Mouse (Mus musculus) liver, embryonic 14.5 days (tissue): Measurements from ENCODE around the gene Ank. TPM values are rescaled to one million over a fixed set of nuclear protein-coding genes. Genes with fewer than 3 reads are reported as not detected.
A peak's percentile ranks its signal among the peaks of the same experiment; 100 is the strongest.
"Not testable (repeated sequence)": the region's sequence is repeated elsewhere in the genome, so short reads cannot be mapped to it uniquely, and the experiment has no call there.

ENCODE experiments used
- ATAC-seq: fragments of 200-750 bp; cut with Nextera tagmentation; 2 replicates; pipeline ENCODE4 v1.8.0; 2017; ENCODE audit warnings: moderate number of reproducible peaks, mild to moderate bottlenecking, moderate library complexity; ENCODE audit not compliant: insufficient read depth
- DNase-seq, 3 experiments: peaks; one replicate each; pipeline ENCODE4 v3.0.0-alpha.2; 2012 to 2013; ENCODE audit warnings: low read depth in 3 of 3, low spot score in 3 of 3
- H3K27ac ChIP-seq: fragments of 300-500 bp; sonication (generic); 2 replicates; pipeline ENCODE4 v1.5.1; 2014; ENCODE audit warnings: moderate library complexity, mild to moderate bottlenecking, control low read depth, inconsistent platforms
- H3K27me3 ChIP-seq: fragments of 300-500 bp; sonication (generic); 2 replicates; pipeline ENCODE4 v1.6.1; 2014; ENCODE audit warnings: mild to moderate bottlenecking, low read length, moderate library complexity; ENCODE audit not compliant: control insufficient read depth, insufficient read depth
- H3K36me3 ChIP-seq: fragments of 300-500 bp; sonication (generic); replicated peaks from 2 replicates; pipeline ENCODE4 v1.6.1; 2014; ENCODE audit warnings: low read depth; ENCODE audit not compliant: control insufficient read depth, insufficient read depth
- H3K4me1 ChIP-seq, 2 experiments: fragments of 200-500 bp in 1 of 2; fragments of 300-500 bp in 1 of 2; sonication (generic) in 1 of 2; replicated peaks; 2 replicates each; pipeline ENCODE4 v1.6.1; 2012 to 2014; ENCODE audit warnings: antibody characterized with exemption in 1 of 2, inconsistent platforms in 1 of 2, low read length in 1 of 2; ENCODE audit not compliant: control insufficient read depth in 2 of 2, insufficient read depth in 2 of 2
- H3K4me2 ChIP-seq: fragments of 300-500 bp; sonication (generic); 2 replicates; pipeline ENCODE4 v1.6.1; 2014; ENCODE audit warnings: low read depth, mild to moderate bottlenecking, control low read depth, moderate library complexity
- H3K4me3 ChIP-seq, 2 experiments: fragments of 200-500 bp in 1 of 2; fragments of 300-500 bp in 1 of 2; sonication (generic) in 1 of 2; 2 replicates each; pipeline ENCODE4 v1.5.1; 2012 to 2014; ENCODE audit warnings: low read depth in 2 of 2, low read length in 2 of 2, mild to moderate bottlenecking in 2 of 2, control low read depth in 1 of 2, inconsistent platforms in 1 of 2, moderate library complexity in 1 of 2; ENCODE audit not compliant: insufficient read depth in 1 of 2
- H3K9ac ChIP-seq: fragments of 300-500 bp; sonication (generic); replicated peaks from 2 replicates; pipeline ENCODE4 v1.6.1; 2014; ENCODE audit warnings: mild to moderate bottlenecking, control low read depth, moderate library complexity
- H3K9me3 ChIP-seq: fragments of 300-500 bp; sonication (generic); 2 replicates; pipeline ENCODE4 v1.6.1; 2016; ENCODE audit warnings: low read length, mixed read lengths; ENCODE audit not compliant: control insufficient read depth
- CTCF ChIP-seq: IDR thresholded peaks from 2 replicates; pipeline ENCODE4 v1.5.1; 2016; ENCODE audit warnings: antibody characterized with exemption, low read depth, control low read depth
- EP300 ChIP-seq: IDR thresholded peaks from 2 replicates; pipeline ENCODE4 v1.6.1; 2016; ENCODE audit warnings: antibody characterized with exemption, low read depth
- WGBS: fragments of 180-500 bp; shearing (Covaris S2); extraction: QIAGEN DNeasy Blood & Tissue Kit; methylation state at CpG from one replicate; pipeline ENCODE4 v1.1.7; 2014; ENCODE audit not compliant: insufficient replicate concordance; 5-methylcytosine and 5-hydroxymethylcytosine counted together
- polyA plus RNA-seq, 2 experiments: library from polyadenylated mRNA; depleted of rRNA in 1 of 2; stranded (reverse) in 1 of 2; unstranded in 1 of 2; fragments of >200 nt; fragmentation: Nextera tagmentation in 1 of 2; extraction: Ambion mirVana in 1 of 2; gene quantifications; 2 replicates each; pipeline versions ENCODE4 v1.2.1 to v1.2.3; 2012 to 2014

The Ank gene
- polyA plus RNA-seq, 2 experiments = 13.6 to 24.6 TPM

- no peak for TF ChIP-seq CTCF
- TF ChIP-seq EP300 = no peak
- peak overlapping the region; percentile 65 for H3K27ac ChIP-seq
- peak overlapping the region; percentile 77 for H3K4me2 ChIP-seq
- under 1% methylated on average over 25 of the region's 25 CpGs for WGBS
- H3K4me3 ChIP-seq = peak overlapping the region; percentile 79 to 90
- H3K9me3 ChIP-seq = no peaks in the 10 kb centered on the region
- no peaks in the 10 kb centered on the region for H3K36me3 ChIP-seq
- H3K27me3 ChIP-seq = no peaks in the 10 kb centered on the region
- peak overlapping the region; percentile 89 for H3K9ac ChIP-seq
- H3K4me1 ChIP-seq = peaks cover 23 to 28% of the 10 kb centered on the region in 2 experiments
- ATAC-seq (peak; percentile 15), DNase-seq (no peak)
Observed at GRCm38 (mm10) chr15:27467081-27467491, 609 bp downstream of the Ank start.

DNA sequence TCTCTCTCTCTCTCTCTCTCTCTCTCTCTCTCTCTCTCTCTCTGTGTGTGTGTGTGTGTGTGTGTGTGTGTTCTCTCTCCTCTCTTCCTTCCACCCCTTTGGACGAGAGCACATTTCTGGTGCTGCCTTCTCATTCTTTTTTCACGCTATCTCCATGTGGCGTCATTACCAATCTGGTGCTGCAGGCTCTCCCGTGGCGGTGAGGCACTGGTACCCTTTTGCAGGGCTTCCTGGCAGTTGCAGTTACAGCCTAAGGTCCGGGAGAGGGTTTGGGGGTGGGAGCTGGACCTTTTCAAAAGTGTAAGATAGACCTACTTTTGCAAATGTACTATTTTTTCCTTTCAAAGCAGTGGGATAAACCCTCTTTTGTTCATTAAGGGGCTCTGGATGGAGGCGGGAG is 1.2 kb downstream of the Ank start:
- Histone ChIP-seq H3K36me3 (peaks cover 3% of the 10 kb centered on the region; the same call in 1 of the 2 replicates), H3K4me1 (peaks cover 23 to 28% of the 10 kb centered on the region in 2 experiments), H3K4me3 (peak overlapping the region; percentile 79 to 90), H3K9ac (peak overlapping the region; percentile 89), H3K9me3 (no peaks in the 10 kb centered on the region), H3K27me3 (no peaks in the 10 kb centered on the region), H3K4me2 (peak overlapping the region; percentile 77), H3K27ac (peak overlapping the region; percentile 5)
- no peak for TF ChIP-seq EP300
- TF ChIP-seq CTCF = 0 out of 2 replicates have a peak, but pooled peaks have one; percentile 8
- WGBS = 11% methylated on average over 7 of the region's 7 CpGs
- ATAC-seq (no peak), DNase-seq (peak in 1 of 3 experiments; percentile 33)

GRCm38 (mm10) chr15:27468822-27469488 is 2.5 kb downstream of the Ank start:
- H3K27me3 ChIP-seq = no peaks in the 10 kb centered on the region
- peaks cover 23 to 28% of the 10 kb centered on the region in 2 experiments for H3K4me1 ChIP-seq
- ATAC-seq = peak; percentile 67
- H3K9ac ChIP-seq = no peak overlapping the region; the same call in 1 of the 2 replicates
- peaks cover 3% of the 10 kb centered on the region; the same call in 1 of the 2 replicates for H3K36me3 ChIP-seq
- peak overlapping the region; percentile 2 to 90 for H3K4me3 ChIP-seq
- DNase-seq = peak; percentile 71 to 78 (median 73)
- 21% methylated on average over 4 of the region's 4 CpGs for WGBS
- no peaks in the 10 kb centered on the region for H3K9me3 ChIP-seq
- H3K27ac ChIP-seq = peak overlapping the region; percentile 56
- peak overlapping the region; percentile 77 for H3K4me2 ChIP-seq
- TF ChIP-seq EP300 (peak; percentile 89), CTCF (no peak)

GRCm38 (mm10) chr15:27470346-27470745 is 3.9 kb downstream of the Ank start:
- not testable (repeated sequence) for H3K36me3 ChIP-seq, DNase-seq, H3K4me3 ChIP-seq, H3K9me3 ChIP-seq, H3K4me2 ChIP-seq, H3K27me3 ChIP-seq, H3K9ac ChIP-seq, H3K27ac ChIP-seq, ATAC-seq
- WGBS = 46% methylated on average over 3 of the region's 3 CpGs
- H3K4me1 ChIP-seq = peaks cover 30 to 35% of the 10 kb centered on the region in 2 experiments

DNA sequence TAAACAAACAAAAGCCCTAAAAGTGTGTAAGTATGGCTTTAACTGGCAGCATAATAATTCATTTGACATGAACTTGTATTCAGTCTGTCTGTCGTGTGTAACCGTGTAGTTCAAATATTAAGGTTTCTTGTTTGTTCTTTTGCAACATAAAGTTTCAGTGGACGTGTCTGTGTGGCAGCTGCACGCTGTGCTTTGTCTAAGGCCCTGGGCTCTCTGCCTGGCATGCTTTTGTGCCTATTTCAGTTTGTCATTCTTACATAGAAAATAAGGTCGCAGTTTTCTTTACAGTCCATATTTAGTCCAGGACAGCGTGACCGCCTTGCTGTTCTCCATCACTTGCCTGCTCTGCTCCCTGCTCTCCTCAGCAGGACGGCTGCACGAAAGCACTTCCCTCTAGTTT is 5.8 kb downstream of the Ank start:
- no peaks in the 10 kb centered on the region for H3K9me3 ChIP-seq
- no peaks in the 10 kb centered on the region for H3K27me3 ChIP-seq
- no peak overlapping the region for H3K27ac ChIP-seq
- H3K36me3 ChIP-seq = peaks cover 3% of the 10 kb centered on the region; the same call in 1 of the 2 replicates
- TF ChIP-seq CTCF (no peak), EP300 (no peak)
- peaks cover 43 to 53% of the 10 kb centered on the region in 2 experiments for H3K4me1 ChIP-seq
- no peak overlapping the region for H3K9ac ChIP-seq
- no peak overlapping the region for H3K4me3 ChIP-seq
- ATAC-seq = no peak
- no peak overlapping the region for H3K4me2 ChIP-seq
- WGBS = 85% methylated on average over 9 of the region's 9 CpGs
- DNase-seq = no peak
